Mouse (Mus musculus) CD8-positive naive resting alpha-beta T cell, adult 57 days (primary cell): ENCODE measurements around the gene Hoxa10. TPM values are rescaled to one million over a fixed set of nuclear protein-coding genes. Genes with fewer than 3 reads are reported as not detected.

Source experiments
- total RNA-seq: library from RNA; stranded (reverse); gene quantifications from one replicate; pipeline ENCODE4 v1.2.4, GENCODE M21; 2023

Hoxa10 gene
- total RNA-seq, result not detected

DNA sequence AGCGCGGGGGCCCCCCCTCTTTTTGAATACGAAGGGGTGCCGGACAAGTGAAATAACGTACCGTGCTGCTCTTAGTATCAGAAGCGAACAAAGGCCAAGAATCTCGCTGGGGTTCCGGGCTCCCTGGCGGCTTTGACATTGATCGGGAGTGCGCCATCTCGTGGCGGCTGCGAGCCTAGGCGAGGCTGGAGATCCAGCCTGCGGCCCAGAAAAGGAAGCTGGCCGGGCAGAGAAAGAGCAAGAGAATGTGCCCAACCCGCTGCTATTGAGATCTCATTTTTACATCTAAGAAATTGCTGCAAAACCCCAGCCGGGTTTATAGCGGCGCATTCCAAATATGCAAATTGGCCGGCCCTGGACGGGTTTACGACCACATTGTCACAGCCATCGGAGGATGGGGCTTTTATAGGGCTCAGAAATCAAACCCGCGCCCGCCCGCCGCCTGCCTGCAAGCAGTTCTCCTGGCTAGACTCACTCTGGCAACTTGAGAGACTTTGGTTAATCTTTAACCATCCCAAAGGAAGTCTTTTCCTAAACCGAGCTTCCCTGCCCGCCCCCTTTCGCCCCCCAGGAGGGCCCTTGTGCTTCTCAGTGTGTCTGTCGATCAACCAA, at the start of gene Hoxa10:
TSS of gene Hoxa10 (minus strand) at position 466 of the 612 bp plus-strand sequence.

DNA sequence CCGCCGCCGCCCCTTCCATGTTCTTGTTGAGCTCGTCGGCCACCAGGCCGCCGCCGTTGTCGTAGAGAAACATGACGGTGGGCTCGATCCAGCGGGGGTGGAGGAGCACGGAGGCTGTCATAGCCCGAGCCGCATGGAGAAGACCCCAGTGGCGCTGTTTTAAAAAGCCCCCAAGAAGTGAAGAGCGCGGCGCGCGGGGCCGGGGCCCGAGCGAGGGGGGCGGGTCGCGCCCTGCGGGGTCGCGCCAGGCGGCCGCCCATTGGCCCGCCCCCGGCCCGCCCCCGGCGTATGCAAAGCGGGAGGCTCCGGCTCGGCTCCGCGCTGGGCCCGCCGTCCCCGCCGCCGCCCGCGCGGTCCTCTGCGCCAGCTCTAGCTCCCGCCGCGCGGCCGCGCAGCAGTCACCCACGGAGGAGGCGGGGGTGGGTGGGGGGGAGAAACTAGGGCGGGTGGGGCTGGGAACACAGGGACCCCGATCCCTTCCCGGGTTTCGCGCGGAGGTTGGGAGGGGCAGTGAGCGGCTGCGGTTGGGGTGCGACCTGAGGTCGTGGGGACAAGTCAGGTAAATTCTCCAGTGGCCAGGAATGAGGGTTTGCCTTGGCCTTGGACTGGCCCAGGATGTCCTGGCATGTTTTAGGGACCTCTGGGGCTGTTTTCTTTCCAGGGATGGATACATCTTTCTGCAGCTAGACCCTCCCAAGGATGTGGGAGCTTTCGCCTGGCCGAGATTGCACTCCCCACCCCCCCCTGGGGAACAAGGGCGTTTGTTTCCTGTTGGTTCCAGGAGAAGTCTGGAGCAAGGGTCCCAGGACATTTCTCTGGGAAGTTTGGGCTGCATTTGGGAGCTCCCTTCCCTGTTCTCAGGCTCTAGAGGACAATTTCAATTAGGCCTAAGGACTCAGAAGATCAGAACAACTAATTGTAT, 20.3 kb upstream of the Hoxa10 start, which contains the start of gene Hoxa13:
TSS of gene Hoxa13 (minus strand) at position 227 of the 922 bp plus-strand sequence.

DNA sequence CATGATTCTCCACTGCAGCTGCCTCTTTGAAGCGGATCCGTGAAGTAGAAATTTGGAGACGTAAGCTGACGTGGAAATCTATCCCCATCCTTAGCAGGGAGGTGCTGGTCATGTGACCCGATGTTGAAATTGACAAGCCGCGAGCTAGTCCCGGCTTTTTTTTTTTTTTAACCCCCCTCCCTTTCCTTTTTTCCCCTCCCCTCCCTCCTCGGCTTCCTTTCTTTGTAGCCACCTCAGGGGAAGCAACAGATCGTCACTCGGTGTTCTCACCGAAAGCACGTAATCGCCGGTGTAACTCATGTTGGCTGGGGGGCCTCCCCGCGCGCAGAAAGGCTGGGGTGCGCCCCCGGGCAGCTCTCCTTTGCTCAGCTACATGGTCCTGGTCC, 5.1 kb upstream of the Hoxa10 start, which contains the start of gene Hoxa11:
TSS of gene Hoxa11 (minus strand) at position 54 of the 386 bp plus-strand sequence.

DNA sequence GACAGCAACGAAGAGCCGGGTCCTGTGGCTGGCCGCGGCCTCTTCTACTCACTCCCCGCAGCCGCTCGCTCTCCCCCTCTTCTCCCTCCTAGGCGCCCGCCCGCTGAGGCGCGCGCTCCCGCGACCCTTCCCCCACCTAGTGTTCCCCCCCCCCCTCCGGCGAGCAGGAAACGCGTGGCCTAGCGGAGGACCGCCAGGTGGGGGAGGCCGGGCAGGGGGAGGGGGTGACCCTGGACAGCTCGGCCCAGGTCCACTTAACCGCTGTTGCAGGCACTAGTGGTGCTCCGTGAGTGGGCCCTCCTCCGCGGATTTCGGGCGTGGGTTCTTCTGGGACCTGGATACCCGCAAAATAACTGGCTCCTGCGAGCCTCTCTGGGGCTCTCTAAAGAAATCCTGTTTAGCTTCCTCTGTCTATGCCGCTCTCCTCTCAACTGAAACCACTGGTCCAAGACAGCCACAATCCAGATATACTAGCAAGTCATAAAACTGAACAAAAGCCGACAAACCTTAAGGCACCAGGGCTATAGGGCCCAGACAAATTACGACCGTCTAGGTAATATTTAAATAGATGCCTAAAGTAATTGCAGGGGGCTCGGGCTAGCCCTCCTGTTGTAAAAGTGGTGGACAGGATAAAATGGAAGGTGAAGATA, 10.0 kb downstream of the Hoxa10 start, which contains the start of gene Hoxa9:
TSS of gene Hoxa9 (minus strand) at position 574 of the 650 bp plus-strand sequence.

DNA sequence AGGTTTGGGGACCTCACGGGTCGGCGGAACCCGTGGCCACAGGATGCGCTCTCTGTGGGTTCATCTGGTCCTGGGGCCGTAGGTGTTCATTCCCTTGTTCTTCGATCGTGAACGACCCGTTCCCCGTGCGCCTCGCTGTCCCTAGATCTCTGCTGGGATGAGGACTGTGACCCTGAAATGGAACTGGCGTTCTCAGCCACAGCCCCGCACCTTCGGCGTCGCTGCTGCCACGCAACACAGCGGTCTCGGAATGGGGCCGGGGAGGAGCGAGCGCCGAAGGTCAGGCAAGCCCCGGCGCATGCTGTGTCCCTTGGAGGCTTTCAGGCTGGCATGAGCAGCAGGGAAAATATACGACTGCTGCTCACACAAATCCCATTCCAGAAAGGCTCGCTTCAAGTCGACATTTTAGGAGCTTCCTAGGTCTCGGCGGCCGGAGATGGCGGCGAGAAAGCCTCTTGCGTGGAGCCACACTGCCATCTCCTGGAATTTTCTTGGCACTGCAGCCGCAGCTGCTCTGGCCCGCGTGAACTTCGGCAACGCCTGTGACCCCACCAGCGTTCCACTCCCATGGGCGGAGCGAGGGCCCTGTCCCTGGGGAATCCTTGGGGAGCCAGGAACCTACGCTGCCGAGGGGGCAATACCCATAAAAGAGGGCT, 19.2 kb downstream of the Hoxa10 start, which contains the start of gene Hoxa7:
TSS of gene Hoxa7 (minus strand) at position 518 of the 656 bp plus-strand sequence.

DNA sequence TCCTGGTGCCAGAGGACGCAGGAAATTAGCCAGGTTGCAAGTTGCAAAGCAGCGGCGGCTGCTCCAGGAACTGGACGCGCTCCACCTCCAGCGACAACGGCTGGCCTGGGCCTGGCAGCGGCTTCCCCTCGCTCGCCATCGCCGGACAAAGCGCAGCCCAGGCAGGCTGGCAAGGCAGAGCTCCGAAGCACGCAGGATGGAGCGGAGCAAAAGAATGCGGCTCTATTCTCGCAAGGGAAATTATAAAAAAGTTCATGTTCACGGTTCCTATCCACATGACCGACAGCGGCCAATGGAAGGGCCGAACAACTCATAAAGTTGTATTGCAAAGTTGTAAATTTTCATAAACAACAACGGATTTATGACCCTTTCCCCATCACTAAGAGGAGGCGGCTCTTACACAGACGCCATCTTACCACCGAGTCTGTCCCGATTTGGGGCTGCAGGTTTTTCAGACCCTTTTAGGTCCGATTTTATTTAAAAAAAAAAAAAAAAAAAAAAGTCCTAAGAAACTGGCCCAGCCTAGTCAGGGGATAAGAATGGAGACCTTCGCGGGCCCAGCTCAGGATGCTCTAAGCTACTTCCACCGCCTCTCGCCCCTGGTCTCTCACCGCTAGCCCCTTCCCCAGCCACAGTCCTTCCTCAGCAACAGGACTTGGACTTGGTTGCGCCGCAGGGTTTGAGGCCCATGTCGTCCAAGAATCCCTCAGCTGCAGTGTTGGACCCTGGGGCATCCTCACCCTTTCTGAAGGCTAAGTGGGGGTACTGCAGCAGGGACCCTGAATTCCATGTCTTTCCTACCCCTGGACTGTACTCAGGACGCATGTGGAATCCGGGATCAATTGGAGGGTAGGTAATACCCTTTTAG, 27.3 kb downstream of the Hoxa10 start, which contains the start of the genes Hoxa3 and Gm28308:
TSS of gene Hoxa3 (minus strand) at position 218 of the 868 bp plus-strand sequence.
TSS of gene Gm28308 (minus strand) at position 221 of the 868 bp plus-strand sequence.

DNA sequence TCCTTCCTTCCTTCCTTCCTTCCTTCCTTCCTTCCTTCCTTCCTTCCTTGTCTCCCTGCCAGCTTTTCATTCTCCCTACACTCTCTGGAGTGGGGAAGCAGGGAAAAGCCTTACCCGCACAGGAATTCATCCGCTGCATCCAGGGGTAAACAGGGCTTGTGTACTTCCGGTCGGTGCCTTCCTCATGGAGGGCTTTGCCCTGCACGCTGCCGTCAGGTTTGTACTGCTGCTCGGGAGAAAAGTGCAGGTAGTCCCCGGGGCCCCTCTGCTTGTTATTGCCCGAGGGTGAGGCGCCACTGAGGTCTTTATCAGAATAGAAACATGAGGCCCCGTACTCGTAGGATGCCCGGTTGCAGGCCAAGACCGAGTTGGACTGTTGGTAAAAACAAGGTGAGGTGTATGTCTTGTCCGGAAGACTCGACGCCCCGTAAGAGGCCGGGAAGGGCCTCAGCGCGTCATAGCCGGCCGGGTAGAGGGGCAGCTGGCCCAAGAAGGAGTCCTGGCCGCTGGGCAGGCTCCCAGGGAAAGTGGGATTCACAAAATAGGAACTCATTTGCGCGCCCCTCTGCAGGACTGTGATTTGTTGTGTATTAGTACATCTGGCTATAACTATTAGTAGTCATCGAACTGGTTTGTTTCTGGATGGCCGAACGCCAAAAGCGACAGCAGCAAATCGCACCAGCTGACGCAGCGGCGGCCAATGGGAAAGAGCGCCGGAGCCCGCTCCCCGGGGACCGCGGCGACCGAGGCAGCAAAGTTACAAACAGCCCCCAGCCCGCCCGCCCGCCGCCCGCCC, 32.4 kb downstream of the Hoxa10 start, which contains the start of gene Hoxa6:
TSS of gene Hoxa6 (minus strand) at position 651 of the 796 bp plus-strand sequence.

DNA sequence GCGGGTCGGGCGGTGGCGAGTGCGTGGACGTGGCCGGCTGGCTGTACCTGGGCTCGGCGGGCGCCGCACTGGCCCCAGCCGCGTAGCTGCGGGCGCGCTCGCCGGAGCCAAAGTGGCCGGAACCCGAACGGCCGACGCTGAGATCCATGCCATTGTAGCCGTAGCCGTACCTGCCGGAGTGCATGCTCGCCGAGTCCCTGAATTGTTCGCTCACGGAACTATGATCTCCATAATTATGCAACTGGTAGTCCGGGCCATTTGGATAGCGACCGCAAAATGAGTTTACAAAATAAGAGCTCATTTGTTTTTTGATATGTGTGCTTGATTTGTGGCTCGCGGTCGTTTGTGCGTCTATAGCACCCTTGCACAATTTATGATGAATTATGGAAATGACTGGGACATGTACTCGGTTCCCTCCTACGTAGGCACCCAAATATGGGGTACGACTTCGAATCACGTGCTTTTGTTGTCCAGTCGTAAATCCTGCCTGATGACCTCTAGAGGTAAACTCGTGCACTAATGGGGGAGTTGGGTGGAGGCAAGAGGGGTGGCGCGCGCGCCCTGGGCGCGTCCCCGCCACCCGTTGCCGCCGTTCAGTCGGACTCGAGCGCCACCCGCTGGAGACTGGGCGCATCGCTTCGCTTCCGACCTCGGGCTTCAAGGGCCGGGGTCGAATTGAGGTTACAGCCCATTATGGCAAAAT, 36.5 kb downstream of the Hoxa10 start, which contains the start of gene Hoxa5:
TSS of gene Hoxa5 (minus strand) at position 538 of the 703 bp plus-strand sequence.

DNA sequence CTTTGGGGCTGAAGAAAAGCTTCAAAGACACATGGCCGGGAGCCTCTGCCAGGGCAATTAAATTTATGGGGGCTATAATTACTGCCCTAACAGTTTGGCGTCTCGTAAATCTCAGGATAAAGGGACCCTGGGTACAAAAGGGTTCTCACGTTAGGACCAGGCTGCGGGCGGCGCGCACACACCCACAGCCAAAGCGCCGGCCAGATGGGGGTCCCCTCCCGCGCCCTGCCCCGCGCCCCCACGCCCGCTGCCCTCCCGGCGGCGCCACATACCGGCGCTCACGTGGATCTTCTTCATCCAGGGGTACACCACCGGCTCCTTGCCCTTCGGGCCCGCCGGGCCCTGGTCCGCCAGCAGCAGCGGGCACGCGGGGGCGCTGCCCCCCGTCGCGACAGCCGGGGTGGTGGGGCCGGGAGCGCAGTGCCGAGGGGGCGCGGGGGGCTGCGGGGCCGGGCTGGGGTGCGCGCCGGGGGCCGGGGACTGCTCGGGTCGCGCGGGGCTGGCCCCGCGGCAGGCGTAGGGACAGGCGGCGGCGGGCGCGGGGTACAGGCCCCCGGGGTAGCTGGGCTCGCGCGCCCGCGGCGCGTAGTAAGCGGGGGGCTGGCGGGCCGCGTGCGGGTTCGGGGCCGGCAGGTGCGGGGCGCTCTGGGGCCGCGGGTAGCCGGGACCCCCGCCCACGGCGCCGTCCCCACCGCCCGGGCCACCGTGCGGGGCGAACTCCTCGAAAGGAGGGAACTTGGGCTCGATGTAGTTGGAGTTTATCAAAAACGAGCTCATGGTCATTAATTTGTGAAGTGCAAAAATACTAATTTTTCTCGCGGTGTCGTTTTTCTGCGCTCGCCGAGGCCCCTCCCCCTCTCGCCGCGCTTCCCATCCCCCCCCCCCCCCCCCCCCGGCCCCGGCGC, 49.5 kb downstream of the Hoxa10 start, which contains the start of gene Hoxa4:
TSS of gene Hoxa4 (minus strand) at position 848 of the 905 bp plus-strand sequence.

Other genes starting within 250 kb of the Hoxa10 start
- 9.2 TPM for gene Skap2, start 228.3 kb downstream of the Hoxa10 start, total RNA-seq
- not detected for gene Hoxa1, start 82.5 kb downstream of the Hoxa10 start, total RNA-seq
- gene Hoxa2, start 76.0 kb downstream of the Hoxa10 start, total RNA-seq, result not detected
- gene 5730596B20Rik, start 63.4 kb downstream of the Hoxa10 start, total RNA-seq, result not detected
- gene Hoxa4, start 49.1 kb downstream of the Hoxa10 start, total RNA-seq, result not detected
- gene Hoxa5, start 36.3 kb downstream of the Hoxa10 start, total RNA-seq, result not detected
- gene Hoxa6, start 32.1 kb downstream of the Hoxa10 start, total RNA-seq, result not detected
- not detected for gene Hoxa3, start 27.5 kb downstream of the Hoxa10 start, total RNA-seq
- gene Gm28308, start 27.5 kb downstream of the Hoxa10 start, total RNA-seq, result not detected
- gene Hoxa7, start 19.0 kb downstream of the Hoxa10 start, total RNA-seq, result not detected
- not detected for gene Hoxa9, start 9.8 kb downstream of the Hoxa10 start, total RNA-seq
- gene Hoxa11, start 5.0 kb upstream of the Hoxa10 start, total RNA-seq, result not detected
- gene Hoxa13, start 20.0 kb upstream of the Hoxa10 start, total RNA-seq, result not detected
- gene Evx1, start 72.6 kb upstream of the Hoxa10 start, total RNA-seq, result not detected